Mouse (Mus musculus): Measurements from ENCODE around the gene Sertad2.

GRCm38 (mm10) chr11:20644872-20645271, 101.8 kb downstream of the Sertad2 start:
- TF ChIP-seq CTCF (IDR thresholded peaks at IDR 0.05; ENCODE audit: low read depth) (no peak), EP300 (IDR thresholded peaks at IDR 0.05; ENCODE audit: low read depth) (no peak)
